Mouse (Mus musculus): ENCODE data around the gene Syne3.

Gene Syne3

GRCm38 (mm10) chr12:105009370-105010212, at the start of gene Syne3:
Syne3 (minus strand) TSS chr12:105009809.
- DNase-seq (ENCODE audit: low spot score): no peak

GRCm38 (mm10) chr12:105055308-105055707, 45.7 kb upstream of the Syne3 start:
- DNase-seq (ENCODE audit: low spot score): no peak

- DNase-seq (ENCODE audit: low spot score): no peak
These were observed 44.4 kb upstream of the Syne3 start for GRCm38 (mm10) chr12:105054041-105054440.

- DNase-seq (ENCODE audit: low spot score): peak; percentile 36
These were observed 41.3 kb upstream of the Syne3 start for GRCm38 (mm10) chr12:105050898-105051297.

GRCm38 (mm10) chr12:105049813-105050212, 40.2 kb upstream of the Syne3 start:
- DNase-seq (ENCODE audit: low spot score): no peak

GRCm38 (mm10) chr12:105048301-105048863, 38.8 kb upstream of the Syne3 start:
- no peak for DNase-seq (ENCODE audit: low spot score)

- no peak for DNase-seq (ENCODE audit: low spot score)
These were observed 35.2 kb upstream of the Syne3 start for GRCm38 (mm10) chr12:105044775-105045174.

- DNase-seq (ENCODE audit: low spot score): no peak
These were observed 33.5 kb upstream of the Syne3 start for GRCm38 (mm10) chr12:105043081-105043480.

- DNase-seq (ENCODE audit: low spot score): no peak
These were observed 31.3 kb upstream of the Syne3 start for GRCm38 (mm10) chr12:105040950-105041349.

- peak; percentile 20 for DNase-seq (ENCODE audit: low spot score)
These were observed 30.1 kb upstream of the Syne3 start for GRCm38 (mm10) chr12:105039578-105040289.

GRCm38 (mm10) chr12:105038918-105039317, 29.3 kb upstream of the Syne3 start:
- DNase-seq (ENCODE audit: low spot score): no peak

GRCm38 (mm10) chr12:105038211-105038610, 28.6 kb upstream of the Syne3 start:
- DNase-seq (ENCODE audit: low spot score): no peak

GRCm38 (mm10) chr12:105034130-105034769, 24.6 kb upstream of the Syne3 start:
- no peak for DNase-seq (ENCODE audit: low spot score)

GRCm38 (mm10) chr12:105032832-105033775, 23.5 kb upstream of the Syne3 start:
- no peak for DNase-seq (ENCODE audit: low spot score)

- peak; percentile 100 for DNase-seq (ENCODE audit: low spot score)
These were observed 22.7 kb upstream of the Syne3 start, which contains the start of gene Glrx5 for GRCm38 (mm10) chr12:105032147-105032831. Glrx5 (plus strand) TSS chr12:105032688.

- no peak for DNase-seq (ENCODE audit: low spot score)
These were observed 21.8 kb upstream of the Syne3 start for GRCm38 (mm10) chr12:105031081-105032058.

- no peak for DNase-seq (ENCODE audit: low spot score)
These were observed 20.3 kb upstream of the Syne3 start for GRCm38 (mm10) chr12:105029890-105030289.

GRCm38 (mm10) chr12:105027323-105027991, 17.8 kb upstream of the Syne3 start:
- peak; percentile 83 for DNase-seq (ENCODE audit: low spot score)
